Mouse (Mus musculus): ENCODE data around the gene Gabrd. TPM values are rescaled to one million over a fixed set of nuclear protein-coding genes. Genes with fewer than 3 reads are reported as not detected.

The Gabrd gene
- total RNA-seq (2023), result not detected in 4 replicates

GRCm38 (mm10) chr4:155397511-155398221 lies at the start of gene Gabrd:
Gene Gabrd (minus strand): TSS chr4:155398112.

GRCm38 (mm10) chr4:155409058-155409776 lies 11.3 kb upstream of the Gabrd start, which contains the start of gene Cfap74:
Gene Cfap74 (plus strand): TSS chr4:155409190.

GRCm38 (mm10) chr4:155361303-155361791 lies 36.6 kb downstream of the Gabrd start, which contains the start of gene Prkcz:
Gene Prkcz (minus strand): TSS chr4:155361361.

Other genes starting within 250 kb of the Gabrd start
- 50.0 to 53.9 TPM (median 50.4 TPM) in 4 replicates for gene Ski, start 175.5 kb downstream of the Gabrd start, total RNA-seq (2023)
- gene Faap20, start 148.3 kb downstream of the Gabrd start, total RNA-seq (2023), result 34.2 to 42.7 TPM (median 37.0 TPM) in 4 replicates
- gene Prkcz, start 36.8 kb downstream of the Gabrd start, total RNA-seq (2023), result 5.7 to 8.7 TPM (median 6.1 TPM) in 4 replicates
- 0.21 to 0.47 TPM in 2 of 4 replicates, not detected in the others for gene Cfap74, start 11.1 kb upstream of the Gabrd start, total RNA-seq (2023)
- gene Tmem52, start 71.0 kb upstream of the Gabrd start, total RNA-seq (2023), result not detected in 4 replicates
- 248 to 277 TPM (median 264 TPM) in 4 replicates for gene Gnb1, start 93.2 kb upstream of the Gabrd start, total RNA-seq (2023)
- gene Nadk, start 164.3 kb upstream of the Gabrd start, total RNA-seq (2023), result 45.9 to 60.5 TPM (median 47.9 TPM) in 4 replicates
- 29.8 to 32.3 TPM (median 30.3 TPM) in 4 replicates for gene Slc35e2, start 203.3 kb upstream of the Gabrd start, total RNA-seq (2023)
- 154 to 176 TPM (median 160 TPM) in 4 replicates for gene Cdk11b, start 226.7 kb upstream of the Gabrd start, total RNA-seq (2023)
- gene Gm10563, start 247.3 kb upstream of the Gabrd start, total RNA-seq (2023), result not detected in 4 replicates

All from B cell, adult 62 days (primary cell).